Mouse (Mus musculus) retina, adult 2 months (tissue): ENCODE measurements around the gene Gpatch2.

Source experiments
- DNase-seq: peaks from one replicate; pipeline ENCODE4 v3.0.0-alpha.2; 2012; ENCODE audit warnings: low read depth, low spot score

Gpatch2 gene

DNA sequence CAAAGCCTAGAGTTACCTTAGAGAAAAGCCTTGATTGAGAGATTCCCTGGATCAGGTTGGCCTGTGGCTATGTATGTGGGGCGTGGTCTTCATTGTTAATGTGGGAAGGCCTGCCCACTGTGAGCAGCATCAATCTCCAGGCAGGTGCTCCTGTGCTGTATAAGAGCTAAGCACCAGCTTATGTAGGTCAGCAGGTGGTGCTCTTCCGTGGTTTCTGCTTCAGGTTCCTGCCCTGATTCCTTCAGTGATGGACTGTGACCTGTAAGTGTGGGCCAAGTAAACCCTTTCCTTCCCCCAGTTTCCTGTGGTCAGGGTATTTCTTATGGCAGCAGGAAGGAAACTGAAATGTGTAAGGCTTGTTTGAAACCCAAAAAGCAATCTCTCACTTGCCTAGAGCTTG lies 151.5 kb downstream of the Gpatch2 start:
- no peak for DNase-seq

DNA sequence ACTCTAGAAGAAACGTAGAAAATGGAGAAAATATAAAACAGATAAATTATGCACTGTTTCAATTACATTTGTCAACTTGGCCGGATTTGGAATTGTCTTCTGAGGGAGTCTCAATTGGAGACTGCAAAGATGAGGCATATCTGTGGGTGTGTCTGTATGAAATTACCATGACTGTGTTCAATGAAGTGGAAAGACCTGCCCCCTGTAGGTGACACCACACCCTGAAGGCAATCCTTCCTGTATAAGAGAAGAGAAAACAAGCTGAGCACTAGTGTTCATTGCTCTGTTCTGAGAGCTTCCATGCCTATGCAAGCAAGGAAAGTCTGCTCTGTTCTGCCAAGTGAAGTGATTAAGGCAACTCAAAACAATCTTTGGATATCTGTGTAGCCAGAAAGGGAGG lies 153.7 kb downstream of the Gpatch2 start:
- DNase-seq = no peak

DNA sequence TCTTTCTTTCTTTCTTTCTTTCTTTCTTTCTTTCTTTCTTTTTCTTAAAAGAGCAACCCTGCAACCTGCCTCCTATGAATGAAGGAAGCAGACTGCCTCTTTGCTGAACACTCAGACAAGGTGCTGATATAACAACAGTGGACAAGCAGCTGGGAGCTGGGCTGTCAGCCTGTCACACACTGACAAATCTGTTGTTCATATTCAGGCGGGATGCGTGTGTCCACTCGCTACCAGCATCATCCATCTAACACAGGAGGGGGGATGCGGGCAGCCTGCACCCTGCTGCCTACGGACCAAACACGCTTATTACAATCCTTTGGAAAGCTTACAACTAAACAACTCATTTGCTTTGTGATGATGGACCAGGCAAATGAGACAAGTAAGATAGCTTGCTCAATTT lies 158.2 kb downstream of the Gpatch2 start:
- no peak for DNase-seq

- no peak for DNase-seq
Observed at GRCm38 (mm10) chr1:187374418-187374817, 159.1 kb downstream of the Gpatch2 start.

DNA sequence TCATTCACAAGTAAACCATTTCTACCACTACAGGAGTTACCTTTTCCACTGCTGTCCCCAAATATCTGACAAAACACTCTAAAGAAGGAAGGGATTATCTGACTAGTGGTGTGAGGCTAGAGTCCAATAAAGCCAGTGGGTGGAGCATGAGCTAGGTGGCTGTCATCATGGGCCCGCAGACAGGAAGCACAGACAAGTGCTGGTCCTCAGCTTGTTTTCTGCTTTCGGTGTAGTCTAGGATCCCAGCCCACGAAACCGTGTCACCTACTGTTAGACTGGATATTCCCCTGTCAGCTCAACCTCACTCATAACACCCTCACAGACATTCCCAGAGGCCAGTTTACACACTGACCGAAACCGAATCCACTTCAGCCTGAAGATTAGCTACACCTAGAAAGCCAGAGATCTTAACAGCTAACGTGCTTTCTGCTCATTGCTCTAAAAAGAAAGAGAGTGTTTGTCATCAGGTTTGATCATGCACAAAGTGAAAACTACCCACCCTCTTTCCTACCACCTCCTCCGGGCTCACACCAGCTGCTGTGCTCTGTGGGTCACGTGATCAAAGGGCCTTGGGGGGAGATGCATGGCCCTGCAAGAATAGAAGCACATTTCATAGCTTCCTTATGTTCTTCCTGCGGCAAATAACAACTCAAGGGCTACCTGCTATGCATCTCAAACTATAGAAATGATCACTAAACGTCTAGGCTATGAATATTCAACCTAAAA lies 161.8 kb downstream of the Gpatch2 start:
- DNase-seq = no peak

GRCm38 (mm10) chr1:187377865-187378524 lies 162.7 kb downstream of the Gpatch2 start:
- DNase-seq = no peak

DNA sequence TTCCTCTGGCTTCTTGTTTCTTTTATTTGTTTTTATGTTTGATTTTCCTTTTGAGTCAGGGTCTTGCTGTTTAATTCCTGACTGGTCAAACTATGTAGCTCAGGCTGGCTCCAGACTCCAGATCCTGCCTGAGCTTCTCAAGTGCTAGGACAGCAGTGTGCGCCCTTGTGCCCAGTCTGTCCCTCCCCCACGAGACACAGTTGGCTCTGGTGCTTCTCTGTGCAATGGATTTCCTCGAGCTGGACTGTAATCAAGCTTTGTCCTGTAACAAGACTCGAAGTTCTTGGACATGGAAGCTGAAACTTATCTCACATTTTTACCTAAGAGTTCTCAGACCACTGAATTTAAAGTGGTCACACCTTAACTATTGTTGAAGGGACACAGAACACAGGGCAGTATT lies 174.2 kb downstream of the Gpatch2 start:
- DNase-seq = no peak

- no peak for DNase-seq
Observed at GRCm38 (mm10) chr1:187400834-187401233, 185.5 kb downstream of the Gpatch2 start.
